ENCODE assay signal across 23 mouse cellular contexts in genomic region chr7:128302151-128302550, GRCm38 (mm10). TPM values are rescaled to one million over a fixed set of nuclear protein-coding genes. Genes with fewer than 3 reads are reported as not detected.
DNase-seq lines count a peak whose midpoint lies in the region; ATAC-seq and TF ChIP-seq lines count a peak whose summit lies in the region.
"Had no signal": no experiment of that assay in that cellular context is flagged by ENCODE, and none has a peak within 500 bp of the region (broad histone marks: within the 10 kb centered on the region; RNA-seq: fewer than 3 reads in every experiment).

No protein-coding gene starts in this region.

- H3K4me1 ChIP-seq in lung, postnatal 0 days (ENCODE audit: insufficient read depth, low read depth, low read length): peaks cover 4% of the 10 kb centered on the region; the same call in 1 of the 2 replicates
- peaks cover 65% of the 10 kb centered on the region for H3K4me1 ChIP-seq in liver, embryonic 13.5 days (replicated peaks)
- peaks cover 24% of the 10 kb centered on the region for H3K4me1 ChIP-seq in liver, postnatal 0 days (ENCODE audit: insufficient read depth)

- TF ChIP-seq EP300 in lung, postnatal 0 days (IDR thresholded peaks at IDR 0.05): no peak
- no peak for TF ChIP-seq EP300 in liver, postnatal 0 days (IDR thresholded peaks at IDR 0.05; ENCODE audit: low read depth)

- no peak overlapping the region for H3K4me3 ChIP-seq in lung, postnatal 0 days (ENCODE audit: low read depth, low read length)
- peak overlapping the region; percentile 63 for H3K4me3 ChIP-seq in liver, embryonic 13.5 days (replicated peaks)
- H3K4me3 ChIP-seq in liver, postnatal 0 days (ENCODE audit: low read depth, low read length): peak overlapping the region; percentile 47
- H3K4me3 ChIP-seq: embryonic facial prominence, embryonic 12.5 days; forebrain, embryonic 13.5 days; heart, embryonic 13.5 days; hindbrain, embryonic 12.5 days had no signal

- ATAC-seq in lung, postnatal 0 days: no peak
- ATAC-seq in liver, embryonic 13.5 days (ENCODE audit: low read depth): no peak
- no peak for ATAC-seq in liver, postnatal 0 days
- ATAC-seq: activated CD4-positive, CD25-positive, alpha-beta regulatory T cell, adult 4 months; forebrain, embryonic 13.5 days; forebrain, postnatal 0 days; hindbrain, embryonic 16.5 days; Patski had no signal

- no peak overlapping the region for H3K27ac ChIP-seq in lung, postnatal 0 days (ENCODE audit: low read length)
- H3K27ac ChIP-seq in liver, embryonic 13.5 days: peak overlapping the region; percentile 93
- H3K27ac ChIP-seq in liver, postnatal 0 days (ENCODE audit: low read depth): no peak overlapping the region
- H3K27ac ChIP-seq: embryonic facial prominence, embryonic 12.5 days; forebrain, embryonic 13.5 days; heart, embryonic 13.5 days; hindbrain, embryonic 12.5 days had no signal

- peak; percentile 65 for DNase-seq in lung, postnatal 0 days (ENCODE audit: low spot score)
- DNase-seq in lung, postnatal 4 days: no peak
- DNase-seq in liver, embryonic 13.5 days: no peak
- DNase-seq in liver, postnatal 0 days: no peak
- DNase-seq in layer of hippocampus, adult 9-11 months: no peak
- no peak for DNase-seq in left cerebral cortex, adult 11 months (ENCODE audit: low spot score)
- DNase-seq: adrenal gland, adult 2 months; adrenal gland, postnatal 25 days; cerebellum, adult 11 months; cerebellum, adult 8-10 months; cerebellum, postnatal 25 days; forebrain, postnatal 0 days; gastrocnemius, postnatal 25 days; heart, adult 11 months; heart, postnatal 36 days had no signal

- 43% methylated on average over 3 of the region's 3 CpGs for WGBS in lung, postnatal 0 days
- 70% methylated on average over 3 of the region's 3 CpGs for WGBS in liver, embryonic 13.5 days (ENCODE audit: insufficient replicate concordance)
- WGBS in liver, postnatal 0 days (ENCODE audit: insufficient replicate concordance): 61% methylated on average over 3 of the region's 3 CpGs

- no peaks in the 10 kb centered on the region for H3K9me3 ChIP-seq in lung, postnatal 0 days (ENCODE audit: low read length)
- H3K9me3 ChIP-seq in liver, embryonic 13.5 days (replicated peaks): no peaks in the 10 kb centered on the region
- H3K9me3 ChIP-seq in liver, postnatal 0 days (ENCODE audit: low read length): no peaks in the 10 kb centered on the region
- H3K9me3 ChIP-seq: embryonic facial prominence, embryonic 12.5 days; forebrain, embryonic 13.5 days; heart, embryonic 13.5 days; hindbrain, embryonic 12.5 days had no signal

- no peak overlapping the region for H3K4me2 ChIP-seq in lung, postnatal 0 days (replicated peaks; ENCODE audit: low read depth, low read length)
- H3K4me2 ChIP-seq in liver, embryonic 13.5 days: peak overlapping the region; percentile 75
- H3K4me2 ChIP-seq in liver, postnatal 0 days (ENCODE audit: low read depth, low read length): peak overlapping the region; percentile 68
- H3K4me2 ChIP-seq: embryonic facial prominence, embryonic 12.5 days; forebrain, embryonic 13.5 days; heart, embryonic 13.5 days; hindbrain, embryonic 12.5 days had no signal

- H3K9ac ChIP-seq in lung, postnatal 0 days (replicated peaks; ENCODE audit: low read depth): no peak overlapping the region
- H3K9ac ChIP-seq in liver, embryonic 13.5 days: peak overlapping the region; percentile 79
- no peak overlapping the region; the same call in 1 of the 2 replicates for H3K9ac ChIP-seq in liver, postnatal 0 days (replicated peaks)
- H3K9ac ChIP-seq: embryonic facial prominence, embryonic 12.5 days; forebrain, embryonic 13.5 days; forebrain, postnatal 0 days; heart, embryonic 13.5 days; hindbrain, embryonic 12.5 days had no signal

- TF ChIP-seq CTCF in lung, postnatal 0 days (IDR thresholded peaks at IDR 0.05): no peak
- no peak for TF ChIP-seq CTCF in liver, postnatal 0 days (IDR thresholded peaks at IDR 0.05; ENCODE audit: low read depth)

- no peaks in the 10 kb centered on the region for H3K36me3 ChIP-seq in lung, postnatal 0 days (ENCODE audit: insufficient read depth, low read length)
- peaks cover 12% of the 10 kb centered on the region for H3K36me3 ChIP-seq in liver, embryonic 13.5 days
- no peaks in the 10 kb centered on the region for H3K36me3 ChIP-seq in liver, postnatal 0 days (replicated peaks; ENCODE audit: insufficient read depth, low read length)
- H3K36me3 ChIP-seq: embryonic facial prominence, embryonic 12.5 days; heart, embryonic 13.5 days; hindbrain, embryonic 12.5 days had no signal

- no peaks in the 10 kb centered on the region for H3K27me3 ChIP-seq in lung, postnatal 0 days (replicated peaks; ENCODE audit: insufficient read depth, low read length)
- H3K27me3 ChIP-seq in liver, embryonic 13.5 days: no peaks in the 10 kb centered on the region
- no peaks in the 10 kb centered on the region for H3K27me3 ChIP-seq in liver, postnatal 0 days (ENCODE audit: insufficient read depth, low read length)
- H3K27me3 ChIP-seq: embryonic facial prominence, embryonic 12.5 days; heart, embryonic 13.5 days; Patski had no signal

RNA-seq across cellular contexts. Expression of gene BC017158, which starts 4.2 kb away (rescaled TPM):
- 15.7 and 16.7 TPM in 2 replicates for polyA plus RNA-seq in lung, postnatal 0 days (2015; fragmentation: Nextera tagmentation; extraction: Ambion mirVana)
- 16.7 and 21.4 TPM in 2 replicates for polyA plus RNA-seq in liver, embryonic 13.5 days (2015; fragmentation: Nextera tagmentation; extraction: Ambion mirVana)
- polyA plus RNA-seq in liver, postnatal 0 days (2015; fragmentation: Nextera tagmentation; extraction: Ambion mirVana): 9.4 and 9.6 TPM in 2 replicates

RNA-seq across cellular contexts. Expression of gene Slc5a2, which starts 36.7 kb away (rescaled TPM):
- polyA plus RNA-seq in lung, postnatal 0 days (2015; fragmentation: Nextera tagmentation; extraction: Ambion mirVana): 0.08 and 0.23 TPM in 2 replicates
- polyA plus RNA-seq in liver, embryonic 13.5 days (2015; fragmentation: Nextera tagmentation; extraction: Ambion mirVana): 1.6 and 2.4 TPM in 2 replicates
- 1.3 and 1.8 TPM in 2 replicates for polyA plus RNA-seq in liver, postnatal 0 days (2015; fragmentation: Nextera tagmentation; extraction: Ambion mirVana)
- polyA plus RNA-seq: activated CD4-positive, CD25-positive, alpha-beta regulatory T cell, adult 4 months; adrenal gland, adult 2 months; cortical plate, adult 2 months; forebrain, embryonic 13.5 days; heart, embryonic 13.5 days; hindbrain, embryonic 12.5 days had no signal

RNA-seq across cellular contexts. Expression of gene Tgfb1i1, which starts 55.5 kb away (rescaled TPM):
- 157 and 160 TPM in 2 replicates for polyA plus RNA-seq in lung, postnatal 0 days (2015; fragmentation: Nextera tagmentation; extraction: Ambion mirVana)
- polyA plus RNA-seq in liver, embryonic 13.5 days (2015; fragmentation: Nextera tagmentation; extraction: Ambion mirVana): 14.3 and 17.8 TPM in 2 replicates
- polyA plus RNA-seq in liver, postnatal 0 days (2015; fragmentation: Nextera tagmentation; extraction: Ambion mirVana): 10.1 and 10.4 TPM in 2 replicates
